8 mouse cellular contexts compared by ENCODE assay signal in the genomic region with DNA sequence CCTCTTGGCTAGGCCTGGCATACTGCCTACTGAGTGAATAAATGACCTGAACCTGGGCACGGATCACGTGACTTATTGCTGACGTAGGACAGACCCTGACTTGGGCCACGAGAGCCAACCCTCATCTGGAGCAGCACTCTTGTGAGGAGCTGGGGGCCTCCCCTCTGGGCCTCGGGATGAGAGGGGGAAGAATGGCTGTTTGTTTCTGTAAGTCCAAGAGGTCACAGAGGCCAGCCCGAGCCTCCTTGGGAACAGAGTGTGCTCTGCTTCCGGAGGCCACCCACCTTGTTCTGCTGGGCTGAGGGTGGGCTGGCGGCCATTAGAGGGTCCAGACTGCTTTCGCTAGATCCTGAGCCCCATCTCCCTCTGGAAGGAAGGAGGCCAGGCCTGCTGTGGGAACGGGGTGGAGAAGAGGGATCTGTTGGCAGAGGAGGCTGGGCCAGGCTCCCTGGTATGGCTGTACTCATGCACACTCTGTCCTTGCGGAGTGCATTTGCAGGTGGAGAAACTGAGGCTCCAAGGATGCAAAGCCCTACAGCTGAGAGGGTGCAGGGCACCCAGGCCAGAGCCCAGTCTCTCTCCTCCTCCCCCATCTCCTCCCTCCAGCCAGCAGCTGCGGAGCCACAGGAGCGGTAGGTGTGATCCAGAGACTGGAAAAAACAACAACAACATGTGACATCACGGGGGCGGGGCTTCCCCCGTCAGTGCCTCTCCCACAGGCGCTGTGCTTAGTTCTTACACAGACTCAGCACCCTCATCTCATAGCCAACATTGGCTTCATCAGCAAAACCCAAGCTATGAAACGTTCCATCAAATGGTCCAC. TPM values are rescaled to one million over a fixed set of nuclear protein-coding genes. Genes with fewer than 3 reads are reported as not detected.
A peak's percentile ranks its signal among the peaks of the same experiment; 100 is the strongest.
DNase-seq lines count a peak whose midpoint lies in the region; ATAC-seq and TF ChIP-seq lines count a peak whose summit lies in the region.

No protein-coding gene starts in this region.

- H3K9ac ChIP-seq in liver, postnatal 0 days (replicated peaks) = no peak overlapping the region

- peak; percentile 64 to 73 for DNase-seq in adrenal gland, adult (ENCODE audit: inconsistent age in 2 of 2, low spot score in 1 of 2)
- DNase-seq in adrenal gland, postnatal 4 days (ENCODE audit: low spot score in 2 of 2) = no peak
- DNase-seq in embryo, embryonic 10.5 days (ENCODE audit: low spot score) = peak; percentile 87
- DNase-seq in heart, adult 8-10 months (ENCODE audit: low spot score) = peak; percentile 83
- DNase-seq in kidney, adult 11 months = peak; percentile 83
- peak; percentile 36 for DNase-seq in liver, postnatal 0 days
- DNase-seq in retina, embryonic 14.5 days (ENCODE audit: low spot score) = peak; percentile 81
- DNase-seq in thymus, postnatal 36 days = no peak

- H3K4me3 ChIP-seq in liver, postnatal 0 days (ENCODE audit: low read depth, low read length) = no peak overlapping the region

- no peaks in the 10 kb centered on the region for H3K9me3 ChIP-seq in liver, postnatal 0 days (ENCODE audit: low read length)

- peak; percentile 41; the same call in 1 of the 2 replicates for ATAC-seq in liver, postnatal 0 days

- H3K36me3 ChIP-seq in liver, postnatal 0 days (replicated peaks; ENCODE audit: insufficient read depth, low read length) = no peaks in the 10 kb centered on the region

- no peaks in the 10 kb centered on the region for H3K27me3 ChIP-seq in liver, postnatal 0 days (ENCODE audit: insufficient read depth, low read length)

- no peak for TF ChIP-seq EP300 in liver, postnatal 0 days (IDR thresholded peaks at IDR 0.05; ENCODE audit: low read depth)

- WGBS in liver, postnatal 0 days (ENCODE audit: insufficient replicate concordance) = 26% methylated on average over 18 of the region's 18 CpGs

- no peak for TF ChIP-seq CTCF in liver, postnatal 0 days (IDR thresholded peaks at IDR 0.05; ENCODE audit: low read depth)

- no peak overlapping the region for H3K4me2 ChIP-seq in liver, postnatal 0 days (ENCODE audit: low read depth, low read length)

- no peak overlapping the region; the same call in 1 of the 2 replicates for H3K27ac ChIP-seq in liver, postnatal 0 days (ENCODE audit: low read depth)

- no peaks in the 10 kb centered on the region for H3K4me1 ChIP-seq in liver, postnatal 0 days (ENCODE audit: insufficient read depth)

RNA-seq across cellular contexts. Expression of gene Sdc3, which starts 36.7 kb away (rescaled TPM):
- 100 to 1,000 TPM; 230 to 243 TPM for total RNA-seq in adrenal gland, postnatal 4 days (2021)
- 10 to 100 TPM; 24.2 to 48.6 (median 39.2) TPM for total RNA-seq in heart, adult 8-10 months (2022)
- 8.7 TPM in 2 replicates for polyA plus RNA-seq in liver, postnatal 0 days (2015; fragmentation: Nextera tagmentation; extraction: Ambion mirVana)

Comparison
In these comparisons a context has a peak if more than half of its experiments do, and no peak if none do; other contexts are left out.
1. DNase-seq: peak in adrenal gland, adult (2 of 2), embryo, embryonic 10.5 days (single experiment), heart, adult 8-10 months (single experiment), kidney, adult 11 months (single experiment), liver, postnatal 0 days (single experiment) and retina, embryonic 14.5 days (single experiment); none in adrenal gland, postnatal 4 days (0 of 2) and thymus, postnatal 36 days (0 of 2).
2. RNA of gene Sdc3, which starts 36.7 kb away (total RNA-seq): 230 to 243 TPM in adrenal gland, postnatal 4 days; 24.2 to 48.6 TPM in heart, adult 8-10 months; every median in the first group is over 4 times any median in the second.